Mouse (Mus musculus) c-Kit-positive CD71-positive TER-119-positive erythroid progenitor cells, embryonic 14.5 days (primary cell): Measurements from ENCODE around the gene Smoc1.
A peak's percentile ranks its signal among the peaks of the same experiment; 100 is the strongest.

Source experiments
- DNase-seq: peaks from one replicate; pipeline ENCODE4 v3.0.0-alpha.2; 2013; ENCODE audit warnings: low spot score

Gene Smoc1

GRCm38 (mm10) chr12:81026277-81026994 is at the start of gene Smoc1:
Smoc1 (plus strand) TSS chr12:81026808.
- DNase-seq: no peak

- DNase-seq: peak; percentile 51
Observed at GRCm38 (mm10) chr12:80982326-80982725, 44.3 kb upstream of the Smoc1 start.

GRCm38 (mm10) chr12:80983695-80984094 is 42.9 kb upstream of the Smoc1 start:
- DNase-seq: no peak

GRCm38 (mm10) chr12:80986628-80987027 is 40.0 kb upstream of the Smoc1 start:
- no peak for DNase-seq

GRCm38 (mm10) chr12:80988286-80988685 is 38.3 kb upstream of the Smoc1 start:
- no peak for DNase-seq

GRCm38 (mm10) chr12:80990901-80991445 is 35.6 kb upstream of the Smoc1 start:
- DNase-seq: no peak

- no peak for DNase-seq
Observed at GRCm38 (mm10) chr12:80991806-80992205, 34.8 kb upstream of the Smoc1 start.

- DNase-seq: no peak
Observed at GRCm38 (mm10) chr12:80992540-80993122, 34.0 kb upstream of the Smoc1 start.

- no peak for DNase-seq
Observed at GRCm38 (mm10) chr12:80993773-80994172, 32.8 kb upstream of the Smoc1 start.

GRCm38 (mm10) chr12:80995326-80995725 is 31.3 kb upstream of the Smoc1 start:
- no peak for DNase-seq

GRCm38 (mm10) chr12:80997652-80998051 is 29.0 kb upstream of the Smoc1 start:
- no peak for DNase-seq

GRCm38 (mm10) chr12:80998528-80999221 is 27.9 kb upstream of the Smoc1 start:
- DNase-seq: no peak

- DNase-seq: no peak
Observed at GRCm38 (mm10) chr12:81000924-81001323, 25.7 kb upstream of the Smoc1 start.

- no peak for DNase-seq
Observed at GRCm38 (mm10) chr12:81002841-81003635, 23.6 kb upstream of the Smoc1 start.

GRCm38 (mm10) chr12:81009813-81010212 is 16.8 kb upstream of the Smoc1 start:
- DNase-seq: no peak

- no peak for DNase-seq
Observed at GRCm38 (mm10) chr12:81011994-81012393, 14.6 kb upstream of the Smoc1 start.

- no peak for DNase-seq
Observed at GRCm38 (mm10) chr12:81013496-81013895, 13.1 kb upstream of the Smoc1 start.

GRCm38 (mm10) chr12:81017624-81018023 is 9.0 kb upstream of the Smoc1 start:
- DNase-seq: no peak

GRCm38 (mm10) chr12:81018516-81019279 is 7.9 kb upstream of the Smoc1 start:
- no peak for DNase-seq

GRCm38 (mm10) chr12:81019280-81019935 is 7.2 kb upstream of the Smoc1 start:
- no peak for DNase-seq

GRCm38 (mm10) chr12:81024407-81024806 is 2.2 kb upstream of the Smoc1 start:
- no peak for DNase-seq
